Mouse (Mus musculus) lung, adult 2 months (tissue): ENCODE data around the gene Slc5a10. TPM values are rescaled to one million over a fixed set of nuclear protein-coding genes. Genes with fewer than 3 reads are reported as not detected.

Source experiments
- DNase-seq: peaks from one replicate; pipeline ENCODE4 v3.0.0; 2022
- H3K4me1 ChIP-seq: fragments of 200-500 bp; 2 replicates; pipeline ENCODE4 v1.6.1; 2011; ENCODE audit warnings: low read length; ENCODE audit not compliant: control insufficient read depth, insufficient read depth
- H3K4me3 ChIP-seq: fragments of 200-500 bp; replicated peaks from 2 replicates; pipeline ENCODE3; 2011; ENCODE audit warnings: low read depth, mild to moderate bottlenecking, control low read depth, low read length; ENCODE audit errors: extremely low read depth
- CTCF ChIP-seq: fragments of 200-500 bp; IDR thresholded peaks from 2 replicates; pipeline ENCODE4 v1.5.1; 2011; ENCODE audit warnings: mild to moderate bottlenecking, low read length, control low read depth; ENCODE audit not compliant: insufficient read depth
- POLR2A ChIP-seq: fragments of 200-500 bp; IDR thresholded peaks from 2 replicates; pipeline ENCODE4 v1.6.1; 2011; ENCODE audit warnings: low read depth, mild to moderate bottlenecking, control low read depth, low read length, borderline replicate concordance; ENCODE audit errors: extremely low read depth
- WGBS: fragments of 180-500 bp; shearing (Covaris S2); methylation state at CpG from one replicate; pipeline ENCODE4 v1.1.7; 2018; 5-methylcytosine and 5-hydroxymethylcytosine counted together
- polyA plus RNA-seq: library from polyadenylated mRNA; depleted of rRNA; stranded (reverse); fragments of >200 nt; gene quantifications from 2 replicates; pipeline ENCODE4 v1.2.3, GENCODE M21; 2012; rRNA removed

Gene Slc5a10
- polyA plus RNA-seq, 1 experiment = not detected

DNA sequence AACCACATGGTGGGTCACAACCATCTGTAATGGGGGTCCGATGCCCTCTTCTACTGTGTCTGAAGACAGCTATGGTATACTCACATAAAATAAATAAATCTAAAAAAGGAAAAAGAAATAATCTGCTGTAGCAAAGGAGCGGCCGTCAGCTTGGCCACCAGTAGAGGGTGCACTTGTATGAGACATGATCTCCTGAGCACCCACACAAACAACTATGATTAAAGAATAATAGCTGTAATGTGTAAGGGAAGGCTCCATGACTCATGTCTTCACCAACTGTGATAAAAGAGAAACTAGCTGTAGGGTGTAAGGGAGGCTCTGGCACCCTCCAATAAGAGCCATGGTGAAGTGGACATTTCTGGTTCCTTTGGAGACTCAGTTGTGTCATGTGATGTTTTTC lies 91.0 kb downstream of the Slc5a10 start:
- 45% methylated on average over 3 of the region's 3 CpGs for WGBS
- H3K4me3 ChIP-seq = no peak overlapping the region
- TF ChIP-seq CTCF (peak; percentile 60), POLR2A (no peak)
- no peak for DNase-seq
- no peaks in the 10 kb centered on the region; the same call in 1 of the 2 replicates for H3K4me1 ChIP-seq

- TF ChIP-seq CTCF (no peak), POLR2A (no peak)
- H3K4me3 ChIP-seq = no peak overlapping the region
- no peaks in the 10 kb centered on the region; the same call in 1 of the 2 replicates for H3K4me1 ChIP-seq
- no peak for DNase-seq
- WGBS = 95% methylated on average over 1 of the region's 1 CpGs
These were observed 94.1 kb downstream of the Slc5a10 start for GRCm38 (mm10) chr11:61626509-61626908.

DNA sequence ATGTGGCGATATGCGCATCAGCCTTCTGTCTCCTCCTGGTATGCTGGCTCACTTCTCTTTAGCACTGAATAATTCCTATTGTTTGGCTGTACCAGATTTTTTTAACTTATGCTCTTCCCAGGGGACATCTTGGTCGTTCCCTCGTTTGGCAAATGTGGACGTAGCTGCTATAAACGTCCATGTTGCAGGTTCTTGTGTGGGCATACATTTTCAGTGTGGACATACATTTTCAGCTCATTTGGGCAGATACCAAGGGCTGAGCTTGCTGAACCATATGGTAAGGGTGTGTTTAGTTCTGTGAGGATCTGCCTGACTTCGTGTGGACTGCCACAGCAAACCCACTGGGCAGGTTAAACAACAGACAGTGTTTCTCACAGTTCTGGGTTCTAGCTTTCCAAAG lies 95.5 kb downstream of the Slc5a10 start:
- no peak overlapping the region for H3K4me3 ChIP-seq
- no peaks in the 10 kb centered on the region for H3K4me1 ChIP-seq
- DNase-seq = no peak
- TF ChIP-seq CTCF (no peak), POLR2A (no peak)
- 72% methylated on average over 7 of the region's 7 CpGs for WGBS

Other genes starting within 250 kb of the Slc5a10 start
- 1,294 and 1,321 TPM in 2 replicates for gene Mfap4, start 235.4 kb downstream of the Slc5a10 start, polyA plus RNA-seq
- 39.3 and 40.1 TPM in 2 replicates for gene Mapk7, start 226.4 kb downstream of the Slc5a10 start, polyA plus RNA-seq
- 28.4 and 37.5 TPM in 2 replicates for gene B9d1, start 215.7 kb downstream of the Slc5a10 start, polyA plus RNA-seq
- 74.0 and 84.5 TPM in 2 replicates for gene Epn2, start 141.1 kb downstream of the Slc5a10 start, polyA plus RNA-seq
- gene Grap, start 67.6 kb downstream of the Slc5a10 start, polyA plus RNA-seq = 77.0 and 86.0 TPM in 2 replicates
- 2.7 and 7.5 TPM in 2 replicates for gene Fam83g, start 36.7 kb downstream of the Slc5a10 start, polyA plus RNA-seq
- 10.7 and 14.2 TPM in 2 replicates for gene Prpsap2, start 41.3 kb upstream of the Slc5a10 start, polyA plus RNA-seq
- 60.4 and 73.2 TPM in 2 replicates for gene Ulk2, start 134.2 kb upstream of the Slc5a10 start, polyA plus RNA-seq
- gene Akap10, start 209.4 kb upstream of the Slc5a10 start, polyA plus RNA-seq = 8.7 and 12.3 TPM in 2 replicates
- gene Specc1, start 235.9 kb upstream of the Slc5a10 start, polyA plus RNA-seq = 11.7 and 12.2 TPM in 2 replicates